Mouse (Mus musculus): Measurements from ENCODE around the gene Syne1.

- no peak for TF ChIP-seq CTCF (IDR thresholded peaks at IDR 0.05; ENCODE audit: low read depth)
- TF ChIP-seq EP300 (optimal IDR thresholded peaks at IDR 0.05): no peak
These were observed 315.1 kb downstream of the Syne1 start for GRCm38 (mm10) chr10:5236171-5236570.
